Mouse (Mus musculus): ENCODE results near the gene Grm8. TPM values are rescaled to one million over a fixed set of nuclear protein-coding genes. Genes with fewer than 3 reads are reported as not detected.

Grm8 gene
- total and polyA plus RNA-seq, 2 experiments from 2014 or later = 8.0 to 11.4 TPM

- WGBS = 54% methylated on average over 9 of the region's 9 CpGs
- no peak for DNase-seq
- TF ChIP-seq CTCF (IDR thresholded peaks at IDR 0.05; ENCODE audit: low read depth) = no peak
Measured at GRCm38 (mm10) chr6:28102608-28103316, 32.2 kb downstream of the Grm8 start.

GRCm38 (mm10) chr6:28100001-28100400 is 35.0 kb downstream of the Grm8 start:
- no peaks in the 10 kb centered on the region for H3K27me3 ChIP-seq (ENCODE audit: insufficient read depth, low read length)
- no peaks in the 10 kb centered on the region for H3K36me3 ChIP-seq (ENCODE audit: insufficient read depth)
- no peaks in the 10 kb centered on the region for H3K9me3 ChIP-seq (ENCODE audit: low read length)
- no peak overlapping the region for H3K9ac ChIP-seq
- H3K4me2 ChIP-seq (ENCODE audit: low read depth) = no peak overlapping the region
- ATAC-seq (no peak), DNase-seq (no peak)
- H3K4me3 ChIP-seq (ENCODE audit: low read depth, low read length) = no peak overlapping the region
- 75% methylated on average over 3 of the region's 3 CpGs for WGBS
- H3K4me1 ChIP-seq (ENCODE audit: insufficient read depth) = no peaks in the 10 kb centered on the region
- TF ChIP-seq CTCF (IDR thresholded peaks at IDR 0.05; ENCODE audit: low read depth) = no peak
- no peak overlapping the region for H3K27ac ChIP-seq (ENCODE audit: low read depth, low read length)

More at GRCm38 (mm10) chr6:28102608-28103316, 32.2 kb downstream of the Grm8 start:
- Histone ChIP-seq H3K27me3 (ENCODE audit: insufficient read depth, low read length) (no peaks in the 10 kb centered on the region), H3K9me3 (ENCODE audit: low read length) (no peaks in the 10 kb centered on the region), H3K27ac (ENCODE audit: low read depth, low read length) (no peak overlapping the region), H3K36me3 (ENCODE audit: insufficient read depth) (no peaks in the 10 kb centered on the region), H3K9ac (no peak overlapping the region), H3K4me2 (ENCODE audit: low read depth) (no peak overlapping the region), H3K4me1 (ENCODE audit: insufficient read depth) (no peaks in the 10 kb centered on the region), H3K4me3 (ENCODE audit: low read depth, low read length) (no peak overlapping the region)
- ATAC-seq = no peak

- no peak for DNase-seq
- no peak for ATAC-seq
- Histone ChIP-seq H3K4me1 (ENCODE audit: insufficient read depth) (no peaks in the 10 kb centered on the region), H3K27me3 (ENCODE audit: insufficient read depth, low read length) (no peaks in the 10 kb centered on the region), H3K4me3 (ENCODE audit: low read depth, low read length) (no peak overlapping the region), H3K9ac (no peak overlapping the region), H3K27ac (ENCODE audit: low read depth, low read length) (no peak overlapping the region), H3K4me2 (ENCODE audit: low read depth) (no peak overlapping the region), H3K9me3 (ENCODE audit: low read length) (no peaks in the 10 kb centered on the region), H3K36me3 (ENCODE audit: insufficient read depth) (no peaks in the 10 kb centered on the region)
- WGBS = 89% methylated on average over 6 of the region's 6 CpGs
- no peak for TF ChIP-seq CTCF (IDR thresholded peaks at IDR 0.05; ENCODE audit: low read depth)
Measured at GRCm38 (mm10) chr6:28092511-28092910, 42.5 kb downstream of the Grm8 start.

- Histone ChIP-seq H3K4me2 (ENCODE audit: low read depth) (no peak overlapping the region), H3K4me3 (ENCODE audit: low read depth, low read length) (no peak overlapping the region), H3K27me3 (ENCODE audit: insufficient read depth, low read length) (no peaks in the 10 kb centered on the region), H3K36me3 (ENCODE audit: insufficient read depth) (no peaks in the 10 kb centered on the region), H3K27ac (ENCODE audit: low read depth, low read length) (no peak overlapping the region), H3K9me3 (ENCODE audit: low read length) (no peaks in the 10 kb centered on the region), H3K4me1 (ENCODE audit: insufficient read depth) (no peaks in the 10 kb centered on the region), H3K9ac (no peak overlapping the region)
- TF ChIP-seq CTCF (IDR thresholded peaks at IDR 0.05; ENCODE audit: low read depth) = no peak
- DNase-seq (no peak), ATAC-seq (no peak)
- 96% methylated on average over 3 of the region's 3 CpGs for WGBS
Measured at GRCm38 (mm10) chr6:28091836-28092235, 43.1 kb downstream of the Grm8 start.

GRCm38 (mm10) chr6:28090981-28091380 is 44.0 kb downstream of the Grm8 start:
- Histone ChIP-seq H3K4me1 (ENCODE audit: insufficient read depth) (no peaks in the 10 kb centered on the region), H3K4me3 (ENCODE audit: low read depth, low read length) (no peak overlapping the region), H3K9me3 (ENCODE audit: low read length) (no peaks in the 10 kb centered on the region), H3K36me3 (ENCODE audit: insufficient read depth) (no peaks in the 10 kb centered on the region), H3K27ac (ENCODE audit: low read depth, low read length) (no peak overlapping the region), H3K4me2 (ENCODE audit: low read depth) (no peak overlapping the region), H3K27me3 (ENCODE audit: insufficient read depth, low read length) (no peaks in the 10 kb centered on the region), H3K9ac (no peak overlapping the region)
- no peak for TF ChIP-seq CTCF (IDR thresholded peaks at IDR 0.05; ENCODE audit: low read depth)
- ATAC-seq (no peak), DNase-seq (no peak)

GRCm38 (mm10) chr6:28075534-28075933 is 59.4 kb downstream of the Grm8 start:
- H3K36me3 ChIP-seq (ENCODE audit: insufficient read depth) = no peaks in the 10 kb centered on the region
- DNase-seq (no peak), ATAC-seq (no peak)
- H3K9ac ChIP-seq = no peak overlapping the region
- H3K4me1 ChIP-seq (ENCODE audit: insufficient read depth) = no peaks in the 10 kb centered on the region
- no peak overlapping the region for H3K4me3 ChIP-seq (ENCODE audit: low read depth, low read length)
- no peak overlapping the region for H3K4me2 ChIP-seq (ENCODE audit: low read depth)
- no peak for TF ChIP-seq CTCF (IDR thresholded peaks at IDR 0.05; ENCODE audit: low read depth)
- H3K9me3 ChIP-seq (ENCODE audit: low read length) = no peaks in the 10 kb centered on the region
- WGBS = 83% methylated on average over 3 of the region's 3 CpGs
- no peak overlapping the region for H3K27ac ChIP-seq (ENCODE audit: low read depth, low read length)
- H3K27me3 ChIP-seq (ENCODE audit: insufficient read depth, low read length) = no peaks in the 10 kb centered on the region

GRCm38 (mm10) chr6:28074470-28074869 is 60.5 kb downstream of the Grm8 start:
- no peaks in the 10 kb centered on the region for H3K9me3 ChIP-seq (ENCODE audit: low read length)
- no peaks in the 10 kb centered on the region for H3K27me3 ChIP-seq (ENCODE audit: insufficient read depth, low read length)
- H3K4me3 ChIP-seq (ENCODE audit: low read depth, low read length) = no peak overlapping the region
- no peak overlapping the region for H3K4me2 ChIP-seq (ENCODE audit: low read depth)
- WGBS = 55% methylated on average over 3 of the region's 3 CpGs
- no peak overlapping the region for H3K9ac ChIP-seq
- H3K27ac ChIP-seq (ENCODE audit: low read depth, low read length) = no peak overlapping the region
- no peaks in the 10 kb centered on the region for H3K4me1 ChIP-seq (ENCODE audit: insufficient read depth)
- TF ChIP-seq CTCF (IDR thresholded peaks at IDR 0.05; ENCODE audit: low read depth) = no peak
- H3K36me3 ChIP-seq (ENCODE audit: insufficient read depth) = no peaks in the 10 kb centered on the region
- DNase-seq (no peak), ATAC-seq (no peak)
